Mouse (Mus musculus): ENCODE measurements around the gene Rbl2. TPM values are rescaled to one million over a fixed set of nuclear protein-coding genes. Genes with fewer than 3 reads are reported as not detected.

Gene Rbl2
- polyA plus RNA-seq, 1 experiment from 2014 or later, result 20.2 TPM

DNA sequence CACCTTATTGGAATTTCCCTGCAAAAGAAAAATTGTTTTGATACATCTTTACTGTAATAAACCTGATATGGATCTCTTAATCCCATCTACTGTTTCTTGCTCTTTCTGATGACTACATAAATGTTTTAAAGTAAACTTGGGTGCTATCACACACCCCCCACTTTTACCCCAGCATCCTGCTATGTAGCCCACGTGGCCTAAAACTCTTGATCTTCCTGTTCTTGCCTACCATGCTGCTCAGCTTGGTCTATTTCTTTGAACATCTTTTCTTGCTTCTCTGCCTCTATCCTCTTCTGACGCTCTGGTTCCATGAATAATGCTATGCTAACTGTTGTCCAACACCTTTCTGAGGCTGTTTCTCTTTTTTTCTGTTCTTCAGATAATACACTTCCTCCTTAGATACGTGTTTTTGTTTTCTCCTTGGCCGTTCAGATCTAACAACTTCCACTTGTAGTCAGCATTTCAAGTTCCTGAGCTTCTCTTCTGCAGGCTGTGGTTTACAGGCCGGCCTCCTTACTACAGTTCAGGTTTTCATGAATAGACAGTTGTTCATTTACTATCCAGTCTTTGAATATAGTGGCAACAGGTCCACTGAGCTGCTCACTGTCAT lies 42.1 kb downstream of the Rbl2 start:
- no peaks in the 10 kb centered on the region for H3K27me3 ChIP-seq
- 87% methylated on average over 5 of the region's 5 CpGs for WGBS
- ATAC-seq (ENCODE audit: insufficient number of reproducible peaks, low FRiP score, low TSS enrichment, low read depth), result no peak
- no peak overlapping the region for H3K4me2 ChIP-seq (replicated peaks)
- H3K9ac ChIP-seq, result no peak overlapping the region
- no peak overlapping the region for H3K4me3 ChIP-seq (replicated peaks)
- H3K9me3 ChIP-seq (replicated peaks), result no peaks in the 10 kb centered on the region
- peaks cover 52% of the 10 kb centered on the region for H3K36me3 ChIP-seq
- no peak overlapping the region for H3K27ac ChIP-seq (replicated peaks)
- no peaks in the 10 kb centered on the region for H3K4me1 ChIP-seq

- no peaks in the 10 kb centered on the region for H3K27me3 ChIP-seq
- no peak overlapping the region for H3K4me3 ChIP-seq (replicated peaks)
- H3K4me1 ChIP-seq, result no peaks in the 10 kb centered on the region
- H3K4me2 ChIP-seq (replicated peaks), result no peak overlapping the region
- peaks cover 54% of the 10 kb centered on the region for H3K36me3 ChIP-seq
- no peak for ATAC-seq (ENCODE audit: insufficient number of reproducible peaks, low FRiP score, low TSS enrichment, low read depth)
- no peak overlapping the region for H3K27ac ChIP-seq (replicated peaks)
- H3K9ac ChIP-seq, result no peak overlapping the region
- 92% methylated on average over 5 of the region's 5 CpGs for WGBS
- H3K9me3 ChIP-seq (replicated peaks), result no peaks in the 10 kb centered on the region
These were observed 44.6 kb downstream of the Rbl2 start for GRCm38 (mm10) chr8:91114428-91114827.

DNA sequence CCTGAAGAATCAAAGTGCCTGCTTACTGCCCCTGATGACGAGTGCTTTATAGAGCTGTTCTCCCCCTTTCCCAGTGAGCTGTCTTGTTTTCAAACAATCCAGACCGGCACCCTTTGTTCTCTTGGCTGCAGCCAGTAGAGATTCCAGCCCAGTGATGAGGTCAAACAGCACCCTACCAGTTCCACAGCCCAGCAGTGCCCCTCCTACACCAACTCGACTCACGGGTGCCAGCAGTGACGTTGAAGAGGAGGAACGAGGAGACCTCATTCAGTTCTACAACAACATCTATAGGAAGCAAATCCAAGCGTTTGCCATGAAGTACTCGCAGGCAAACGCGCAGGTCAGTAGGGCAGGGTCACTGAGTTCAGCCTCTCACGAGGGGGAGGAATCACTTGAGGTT lies 45.1 kb downstream of the Rbl2 start:
- Histone ChIP-seq H3K9ac (no peak overlapping the region), H3K4me1 (no peaks in the 10 kb centered on the region), H3K9me3 (replicated peaks) (no peaks in the 10 kb centered on the region), H3K4me2 (replicated peaks) (no peak overlapping the region), H3K27me3 (no peaks in the 10 kb centered on the region), H3K27ac (replicated peaks) (no peak overlapping the region), H3K36me3 (peaks cover 58% of the 10 kb centered on the region), H3K4me3 (replicated peaks) (no peak overlapping the region)
- ATAC-seq (ENCODE audit: insufficient number of reproducible peaks, low FRiP score, low TSS enrichment, low read depth), result no peak
- 82% methylated on average over 11 of the region's 11 CpGs for WGBS

DNA sequence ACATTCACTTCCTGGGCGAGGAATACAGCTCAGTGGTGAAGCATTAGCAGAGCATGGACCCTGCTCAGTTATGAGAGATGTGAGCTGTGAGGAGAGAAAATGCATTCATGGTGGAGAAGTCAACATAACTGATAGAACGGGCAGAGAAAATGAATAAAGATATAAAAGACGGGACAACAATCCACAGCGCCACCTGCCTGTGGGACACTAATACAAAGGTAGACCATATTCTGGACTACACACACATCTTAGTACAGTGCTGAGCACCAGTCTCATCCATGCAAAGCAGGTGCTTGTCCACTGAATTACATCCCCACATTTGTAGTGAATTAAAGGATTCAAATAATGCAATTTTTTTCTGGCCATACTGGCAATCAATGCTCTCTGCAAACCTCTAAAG lies 47.7 kb downstream of the Rbl2 start:
- no peak overlapping the region for H3K4me2 ChIP-seq (replicated peaks)
- H3K4me1 ChIP-seq, result no peaks in the 10 kb centered on the region
- peaks cover 82% of the 10 kb centered on the region for H3K36me3 ChIP-seq
- H3K9me3 ChIP-seq (replicated peaks), result no peaks in the 10 kb centered on the region
- ATAC-seq (ENCODE audit: insufficient number of reproducible peaks, low FRiP score, low TSS enrichment, low read depth), result no peak
- H3K4me3 ChIP-seq (replicated peaks), result no peak overlapping the region
- no peak overlapping the region for H3K27ac ChIP-seq (replicated peaks)
- 93% methylated on average over 4 of the region's 4 CpGs for WGBS
- no peak overlapping the region for H3K9ac ChIP-seq
- no peaks in the 10 kb centered on the region for H3K27me3 ChIP-seq

GRCm38 (mm10) chr8:91118131-91118530 lies 48.3 kb downstream of the Rbl2 start:
- 69% methylated on average over 3 of the region's 3 CpGs for WGBS
- no peak overlapping the region for H3K4me2 ChIP-seq (replicated peaks)
- H3K4me3 ChIP-seq (replicated peaks), result no peak overlapping the region
- no peaks in the 10 kb centered on the region for H3K9me3 ChIP-seq (replicated peaks)
- H3K36me3 ChIP-seq, result peaks cover 83% of the 10 kb centered on the region
- no peak overlapping the region for H3K27ac ChIP-seq (replicated peaks)
- no peak overlapping the region for H3K9ac ChIP-seq
- no peaks in the 10 kb centered on the region for H3K27me3 ChIP-seq
- ATAC-seq (ENCODE audit: insufficient number of reproducible peaks, low FRiP score, low TSS enrichment, low read depth), result no peak
- no peaks in the 10 kb centered on the region for H3K4me1 ChIP-seq

- Histone ChIP-seq H3K27me3 (no peaks in the 10 kb centered on the region), H3K27ac (replicated peaks) (no peak overlapping the region), H3K4me3 (replicated peaks) (no peak overlapping the region), H3K9ac (no peak overlapping the region), H3K4me2 (replicated peaks) (no peak overlapping the region), H3K4me1 (no peaks in the 10 kb centered on the region), H3K36me3 (peaks cover 86% of the 10 kb centered on the region), H3K9me3 (replicated peaks) (no peaks in the 10 kb centered on the region)
- ATAC-seq (ENCODE audit: insufficient number of reproducible peaks, low FRiP score, low TSS enrichment, low read depth), result no peak
- 93% methylated on average over 5 of the region's 5 CpGs for WGBS
These were observed 54.5 kb downstream of the Rbl2 start for GRCm38 (mm10) chr8:91124315-91124714.

DNA sequence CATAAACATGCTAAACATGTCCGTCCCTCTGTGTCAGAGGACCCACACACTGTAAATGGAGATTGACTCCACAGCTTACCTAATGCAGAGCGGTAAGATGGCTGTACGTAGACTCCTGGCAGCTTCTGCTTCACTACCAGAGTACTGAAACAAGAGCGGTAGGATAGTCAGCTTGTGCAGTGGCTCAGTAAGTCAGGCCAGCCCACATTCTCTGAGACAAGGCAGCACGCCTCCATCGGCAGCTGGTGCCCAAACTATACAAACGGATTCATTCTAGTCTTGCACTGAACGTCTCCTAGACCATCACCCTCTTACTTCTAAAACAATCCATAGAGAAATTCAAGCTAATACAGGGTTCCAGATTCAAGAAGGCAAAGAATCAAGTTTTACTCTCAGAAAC lies 56.9 kb downstream of the Rbl2 start:
- H3K27ac ChIP-seq (replicated peaks), result no peak overlapping the region
- H3K36me3 ChIP-seq, result peaks cover 69% of the 10 kb centered on the region
- H3K4me2 ChIP-seq (replicated peaks), result no peak overlapping the region
- 91% methylated on average over 8 of the region's 8 CpGs for WGBS
- no peak overlapping the region for H3K9ac ChIP-seq
- no peaks in the 10 kb centered on the region for H3K4me1 ChIP-seq
- H3K9me3 ChIP-seq (replicated peaks), result no peaks in the 10 kb centered on the region
- ATAC-seq (ENCODE audit: insufficient number of reproducible peaks, low FRiP score, low TSS enrichment, low read depth), result no peak
- no peaks in the 10 kb centered on the region for H3K27me3 ChIP-seq
- H3K4me3 ChIP-seq (replicated peaks), result no peak overlapping the region

DNA sequence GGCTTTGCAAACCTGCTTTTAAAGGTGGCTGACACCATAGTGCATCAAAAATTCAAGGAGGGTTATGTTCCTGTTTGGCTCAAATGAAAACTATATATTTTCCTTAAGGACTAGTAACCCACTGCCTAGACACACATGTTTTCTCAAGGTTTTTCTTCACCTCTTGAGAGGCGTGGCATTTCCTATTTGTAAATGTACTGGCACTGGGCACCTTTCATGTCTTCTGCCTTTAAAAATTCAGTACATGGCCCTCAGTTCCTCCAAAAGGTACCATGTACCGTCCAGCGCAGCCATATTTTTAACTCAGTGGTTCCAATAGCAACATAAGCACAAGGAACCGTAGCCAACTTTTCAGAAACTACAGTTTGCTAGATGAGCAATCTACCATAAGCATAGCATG lies 62.9 kb downstream of the Rbl2 start:
- ATAC-seq (ENCODE audit: insufficient number of reproducible peaks, low FRiP score, low TSS enrichment, low read depth), result no peak
- H3K4me2 ChIP-seq (replicated peaks), result peak overlapping the region; percentile 83
- 71% methylated on average over 4 of the region's 4 CpGs for WGBS

GRCm38 (mm10) chr8:91133441-91134069 lies 63.7 kb downstream of the Rbl2 start:
- Histone ChIP-seq H3K27me3 (no peaks in the 10 kb centered on the region), H3K9ac (peak overlapping the region; percentile 68), H3K27ac (replicated peaks) (peak overlapping the region; percentile 80), H3K9me3 (replicated peaks) (no peaks in the 10 kb centered on the region), H3K4me3 (replicated peaks) (peak overlapping the region; percentile 98), H3K4me1 (peaks cover 13% of the 10 kb centered on the region), H3K36me3 (peaks cover 13% of the 10 kb centered on the region), H3K4me2 (replicated peaks) (peak overlapping the region; percentile 83)
- peak; percentile 37 for ATAC-seq (ENCODE audit: insufficient number of reproducible peaks, low FRiP score, low TSS enrichment, low read depth)
- under 1% methylated on average over 56 of the region's 58 CpGs for WGBS

More for the DNA sequence above, 62.9 kb downstream of the Rbl2 start:
- H3K36me3 ChIP-seq, result peaks cover 21% of the 10 kb centered on the region
- no peak overlapping the region for H3K27ac ChIP-seq (replicated peaks)
- no peaks in the 10 kb centered on the region for H3K9me3 ChIP-seq (replicated peaks)
- H3K4me1 ChIP-seq, result peaks cover 13% of the 10 kb centered on the region
- peak overlapping the region; percentile 98 for H3K4me3 ChIP-seq (replicated peaks)
- H3K27me3 ChIP-seq, result no peaks in the 10 kb centered on the region
- H3K9ac ChIP-seq, result no peak overlapping the region

DNA sequence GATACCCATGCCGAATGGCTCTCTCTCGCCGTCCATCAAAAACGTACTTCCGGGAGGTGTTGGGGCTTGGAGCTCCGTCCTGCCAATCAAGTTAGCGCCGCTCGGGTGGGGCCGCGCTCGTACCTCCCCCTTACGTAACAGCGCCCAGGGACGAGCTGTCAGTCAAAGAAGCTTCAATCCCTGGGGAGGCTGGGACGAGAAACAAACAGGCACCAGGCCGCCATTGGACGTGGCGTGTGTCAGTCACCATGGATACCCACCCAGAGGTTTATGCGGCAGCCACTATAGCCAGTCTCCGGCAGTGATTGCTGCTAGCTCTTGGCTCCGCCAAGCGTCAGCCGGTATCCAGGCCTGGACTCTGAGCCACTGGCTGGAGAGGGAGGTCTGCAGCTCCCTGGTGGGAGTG lies 64.2 kb downstream of the Rbl2 start:
- H3K9ac ChIP-seq, result peak overlapping the region; percentile 68; the same call in 1 of the 2 replicates
- under 1% methylated on average over 24 of the region's 24 CpGs for WGBS

DNA sequence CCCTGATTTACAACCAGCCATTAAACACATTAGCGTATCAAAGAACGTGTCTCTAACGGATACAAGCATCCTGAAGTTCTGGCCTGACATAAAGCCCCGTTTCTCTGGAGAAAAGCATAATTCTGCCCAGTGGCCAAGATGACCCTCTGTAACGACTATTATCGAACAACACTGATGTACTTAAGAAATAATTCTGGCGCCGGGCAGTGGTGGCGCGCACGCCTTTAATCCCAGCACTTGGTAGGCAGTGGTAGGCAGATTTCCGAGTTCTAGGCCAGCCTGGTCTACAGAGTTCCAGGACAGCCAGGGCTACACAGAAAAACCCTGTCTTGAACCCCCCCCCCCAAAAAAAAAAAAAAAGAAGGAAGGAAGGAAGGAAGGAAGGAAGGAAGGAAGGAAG lies 64.8 kb downstream of the Rbl2 start:
- peak overlapping the region; percentile 79 for H3K27ac ChIP-seq (replicated peaks)
- no peak overlapping the region for H3K9ac ChIP-seq
- peaks cover 13% of the 10 kb centered on the region for H3K4me1 ChIP-seq
- peak overlapping the region; percentile 98 for H3K4me3 ChIP-seq (replicated peaks)
- H3K4me2 ChIP-seq (replicated peaks), result peak overlapping the region; percentile 83; the same call in 1 of the 2 replicates
- no peaks in the 10 kb centered on the region for H3K27me3 ChIP-seq
- no peaks in the 10 kb centered on the region for H3K9me3 ChIP-seq (replicated peaks)
- WGBS, result 61% methylated on average over 12 of the region's 12 CpGs
- peaks cover 2% of the 10 kb centered on the region; the same call in 1 of the 2 replicates for H3K36me3 ChIP-seq
- ATAC-seq (ENCODE audit: insufficient number of reproducible peaks, low FRiP score, low TSS enrichment, low read depth), result no peak

More for the DNA sequence above, 64.2 kb downstream of the Rbl2 start:
- Histone ChIP-seq H3K4me3 (replicated peaks) (peak overlapping the region; percentile 98), H3K4me1 (peaks cover 13% of the 10 kb centered on the region), H3K4me2 (replicated peaks) (peak overlapping the region; percentile 83), H3K9me3 (replicated peaks) (no peaks in the 10 kb centered on the region), H3K27me3 (no peaks in the 10 kb centered on the region), H3K27ac (replicated peaks) (peak overlapping the region; percentile 80), H3K36me3 (peaks cover 8% of the 10 kb centered on the region)
- ATAC-seq (ENCODE audit: insufficient number of reproducible peaks, low FRiP score, low TSS enrichment, low read depth), result peak; percentile 99
